Mouse (Mus musculus) neural tube, embryonic 11.5 days (tissue): ENCODE measurements around the gene Etl4. TPM values are rescaled to one million over a fixed set of nuclear protein-coding genes. Genes with fewer than 3 reads are reported as not detected.

ENCODE experiments used
- ATAC-seq: fragments of 200-750 bp; cut with Nextera tagmentation; 2 replicates; pipeline ENCODE4 v1.8.0; 2017; ENCODE audit warnings: moderate number of reproducible peaks, mild to moderate bottlenecking, moderate TSS enrichment, moderate library complexity; ENCODE audit not compliant: insufficient read depth, low FRiP score, low TSS enrichment
- DNase-seq: peaks from one replicate; pipeline ENCODE4 v3.0.0-alpha.2; 2015; ENCODE audit warnings: low spot score
- H3K27ac ChIP-seq: fragments of 300-500 bp; sonication (generic); 2 replicates; pipeline ENCODE4 v1.5.1; 2014; ENCODE audit warnings: low read depth, mild to moderate bottlenecking, low read length
- H3K27me3 ChIP-seq: fragments of 300-500 bp; sonication (generic); 2 replicates; pipeline ENCODE4 v1.6.1; 2014; ENCODE audit warnings: mild to moderate bottlenecking, low read length, mixed read lengths; ENCODE audit not compliant: control insufficient read depth, insufficient read depth
- H3K36me3 ChIP-seq: fragments of 300-500 bp; sonication (generic); 2 replicates; pipeline ENCODE4 v1.6.1; 2014; ENCODE audit warnings: mild to moderate bottlenecking, low read length, moderate library complexity, mixed read lengths; ENCODE audit not compliant: control insufficient read depth, insufficient read depth
- H3K4me1 ChIP-seq: fragments of 300-500 bp; sonication (generic); 2 replicates; pipeline ENCODE4 v1.6.1; 2014; ENCODE audit warnings: low read length, mixed read lengths; ENCODE audit not compliant: control insufficient read depth, insufficient read depth
- H3K4me2 ChIP-seq: fragments of 300-500 bp; sonication (generic); 2 replicates; pipeline ENCODE4 v1.6.1; 2014; ENCODE audit warnings: low read depth, mild to moderate bottlenecking, moderate library complexity
- H3K4me3 ChIP-seq: fragments of 300-500 bp; sonication (generic); 2 replicates; pipeline ENCODE4 v1.5.1; 2014; ENCODE audit warnings: low read depth, low read length
- H3K9ac ChIP-seq: fragments of 300-500 bp; sonication (generic); 2 replicates; pipeline ENCODE4 v1.6.1; 2014; ENCODE audit warnings: mild to moderate bottlenecking, low read length
- H3K9me3 ChIP-seq: fragments of 300-500 bp; sonication (generic); 2 replicates; pipeline ENCODE4 v1.6.1; 2016; ENCODE audit warnings: low read length; ENCODE audit not compliant: control insufficient read depth
- WGBS: fragments of 180-500 bp; shearing (Covaris S2); extraction: QIAGEN DNeasy Blood & Tissue Kit; methylation state at CpG from one replicate; pipeline ENCODE4 v1.1.7; 2014; 5-methylcytosine and 5-hydroxymethylcytosine counted together
- polyA plus RNA-seq: library from polyadenylated mRNA; unstranded; fragments of >200 nt; fragmentation: Nextera tagmentation; extraction: Ambion mirVana; gene quantifications from 2 replicates; pipeline ENCODE4 v1.2.1, GENCODE M21; 2014

Etl4 gene
- polyA plus RNA-seq, 1 experiment from 2014 or later = 19.9 TPM

DNA sequence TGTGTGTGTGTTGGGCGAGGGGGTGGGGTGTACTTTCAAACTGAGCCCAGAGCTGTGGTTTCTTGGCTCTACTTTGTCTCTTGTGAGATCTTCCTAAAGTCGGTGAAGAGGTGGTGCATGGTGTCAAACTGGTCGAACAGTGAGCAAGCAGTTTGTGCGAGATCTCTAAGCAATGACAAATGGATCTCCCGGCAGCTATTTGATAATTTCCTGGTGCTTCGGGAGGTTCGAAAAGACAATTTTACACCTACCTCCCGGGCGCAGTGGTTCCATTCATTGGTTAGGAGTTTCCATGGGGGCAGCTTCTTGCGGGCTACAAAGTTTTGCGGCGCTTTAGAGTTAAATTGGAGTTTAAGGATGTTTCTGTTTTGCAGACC is 610.5 kb downstream of the Etl4 start:
- Histone ChIP-seq H3K36me3 (no peaks in the 10 kb centered on the region), H3K9ac (peak overlapping the region; percentile 81), H3K27ac (no peak overlapping the region), H3K27me3 (no peaks in the 10 kb centered on the region), H3K4me1 (peaks cover 8% of the 10 kb centered on the region), H3K4me2 (peak overlapping the region; percentile 85), H3K9me3 (no peaks in the 10 kb centered on the region), H3K4me3 (peak overlapping the region; percentile 48)
- 0% methylated on average over 12 of the region's 12 CpGs for WGBS
- peak; percentile 53 for DNase-seq
- ATAC-seq = no peak

- Histone ChIP-seq H3K36me3 (no peaks in the 10 kb centered on the region), H3K9ac (peak overlapping the region; percentile 43), H3K27me3 (no peaks in the 10 kb centered on the region), H3K4me3 (peak overlapping the region; percentile 48), H3K4me1 (peaks cover 8% of the 10 kb centered on the region), H3K4me2 (peak overlapping the region; percentile 85), H3K9me3 (no peaks in the 10 kb centered on the region), H3K27ac (no peak overlapping the region)
- ATAC-seq (peak; percentile 64; the same call in 1 of the 2 replicates), DNase-seq (peak; percentile 29)
- WGBS = 33% methylated on average over 23 of the region's 23 CpGs
These were observed 611.3 kb downstream of the Etl4 start for GRCm38 (mm10) chr2:20520636-20521595.

GRCm38 (mm10) chr2:20521686-20522285 is 612.2 kb downstream of the Etl4 start:
- H3K4me1 ChIP-seq = peaks cover 8% of the 10 kb centered on the region
- no peaks in the 10 kb centered on the region for H3K9me3 ChIP-seq
- no peak overlapping the region for H3K9ac ChIP-seq
- DNase-seq = no peak
- no peak overlapping the region for H3K4me3 ChIP-seq
- peak overlapping the region; percentile 85; the same call in 1 of the 2 replicates for H3K4me2 ChIP-seq
- 65% methylated on average over 11 of the region's 11 CpGs for WGBS
- H3K27me3 ChIP-seq = no peaks in the 10 kb centered on the region
- no peaks in the 10 kb centered on the region for H3K36me3 ChIP-seq
- ATAC-seq = no peak
- no peak overlapping the region for H3K27ac ChIP-seq

- 82% methylated on average over 3 of the region's 3 CpGs for WGBS
- peaks cover 8% of the 10 kb centered on the region for H3K4me1 ChIP-seq
- DNase-seq = no peak
These were observed 614.1 kb downstream of the Etl4 start for GRCm38 (mm10) chr2:20523636-20524035.

GRCm38 (mm10) chr2:20525879-20526593 is 616.5 kb downstream of the Etl4 start:
- Histone ChIP-seq H3K4me3 (no peak overlapping the region), H3K36me3 (no peaks in the 10 kb centered on the region), H3K9me3 (no peaks in the 10 kb centered on the region), H3K27me3 (no peaks in the 10 kb centered on the region), H3K9ac (no peak overlapping the region), H3K4me2 (no peak overlapping the region), H3K27ac (no peak overlapping the region), H3K4me1 (peaks cover 1% of the 10 kb centered on the region)
- WGBS = 15% methylated on average over 4 of the region's 4 CpGs
- ATAC-seq (peak; percentile 12; the same call in 1 of the 2 replicates), DNase-seq (no peak)

More at GRCm38 (mm10) chr2:20523636-20524035, 614.1 kb downstream of the Etl4 start:
- Histone ChIP-seq H3K27me3 (no peaks in the 10 kb centered on the region), H3K4me2 (no peak overlapping the region), H3K4me3 (no peak overlapping the region), H3K9me3 (no peaks in the 10 kb centered on the region), H3K9ac (no peak overlapping the region), H3K36me3 (no peaks in the 10 kb centered on the region), H3K27ac (no peak overlapping the region)
- ATAC-seq = no peak

DNA sequence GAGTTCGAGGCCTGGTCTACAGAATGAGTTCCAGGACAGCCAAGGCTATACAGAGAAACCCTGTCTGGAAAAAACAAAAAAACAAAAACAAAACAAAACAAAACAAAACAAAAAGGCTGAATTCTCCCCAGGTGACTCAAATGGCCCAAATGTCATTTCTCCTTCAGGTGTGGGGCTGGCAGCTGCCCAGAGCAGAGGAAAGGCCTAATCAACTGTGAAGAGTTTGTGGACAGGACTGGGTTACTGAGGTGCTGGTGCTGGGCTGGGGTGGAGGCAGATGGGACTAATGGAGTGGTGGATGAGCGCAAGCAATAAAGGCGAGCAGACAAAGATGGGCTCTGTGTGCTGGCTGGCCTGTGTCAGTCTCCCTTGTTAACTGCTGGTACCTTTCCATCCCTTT is 617.3 kb downstream of the Etl4 start:
- 89% methylated on average over 3 of the region's 3 CpGs for WGBS
- no peaks in the 10 kb centered on the region for H3K27me3 ChIP-seq
- no peak overlapping the region for H3K27ac ChIP-seq
- H3K4me1 ChIP-seq = no peaks in the 10 kb centered on the region
- no peak for ATAC-seq
- H3K9ac ChIP-seq = no peak overlapping the region
- H3K4me3 ChIP-seq = no peak overlapping the region
- no peaks in the 10 kb centered on the region for H3K9me3 ChIP-seq
- H3K4me2 ChIP-seq = no peak overlapping the region
- no peaks in the 10 kb centered on the region for H3K36me3 ChIP-seq
- DNase-seq = no peak

DNA sequence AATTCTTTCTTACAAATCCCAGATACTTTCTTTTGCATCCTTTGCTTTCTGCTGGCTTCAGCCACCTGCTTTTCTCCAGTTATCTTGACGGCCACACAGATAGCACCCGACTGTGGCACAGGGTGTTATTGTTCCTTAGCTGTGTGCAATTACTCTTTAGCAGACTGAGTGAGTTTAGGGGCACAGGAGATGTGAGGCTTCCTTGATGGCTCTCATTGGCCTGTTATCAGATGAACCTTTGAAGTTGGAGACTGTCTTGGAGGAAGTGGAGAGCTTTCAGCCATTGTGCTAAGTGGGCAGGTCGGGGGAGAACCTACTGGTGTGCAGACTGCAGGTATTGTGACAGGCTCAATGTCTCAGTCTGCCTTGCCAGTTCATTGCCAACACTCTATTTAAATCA is 623.0 kb downstream of the Etl4 start:
- no peaks in the 10 kb centered on the region for H3K27me3 ChIP-seq
- no peak overlapping the region for H3K27ac ChIP-seq
- no peak overlapping the region for H3K4me3 ChIP-seq
- ATAC-seq (no peak), DNase-seq (no peak)
- no peaks in the 10 kb centered on the region for H3K36me3 ChIP-seq
- H3K9ac ChIP-seq = no peak overlapping the region
- H3K4me1 ChIP-seq = no peaks in the 10 kb centered on the region
- no peak overlapping the region for H3K4me2 ChIP-seq
- no peaks in the 10 kb centered on the region for H3K9me3 ChIP-seq
- 40% methylated on average over 3 of the region's 3 CpGs for WGBS

DNA sequence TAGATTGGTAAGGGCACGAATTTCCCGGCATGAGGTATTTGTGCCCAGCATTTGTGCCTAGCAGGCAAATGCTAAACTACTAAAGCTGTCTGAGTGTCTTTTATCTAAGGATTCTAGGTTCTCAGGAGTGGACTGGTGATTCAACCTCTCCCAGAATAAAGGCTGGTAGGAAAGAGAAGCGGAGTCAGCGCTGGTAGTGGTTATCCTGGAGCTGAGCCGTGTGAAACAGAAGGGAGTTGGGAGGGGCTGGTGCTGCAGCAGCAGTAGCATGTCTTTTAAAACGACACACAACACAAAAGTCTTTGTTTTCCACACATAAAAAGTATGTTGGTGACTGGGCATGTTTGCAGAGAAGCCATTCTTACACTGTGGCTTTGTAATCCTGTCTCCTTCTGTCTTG is 628.2 kb downstream of the Etl4 start:
- Histone ChIP-seq H3K27me3 (no peaks in the 10 kb centered on the region), H3K4me1 (no peaks in the 10 kb centered on the region), H3K4me3 (no peak overlapping the region), H3K27ac (no peak overlapping the region), H3K4me2 (no peak overlapping the region), H3K9me3 (no peaks in the 10 kb centered on the region), H3K9ac (no peak overlapping the region), H3K36me3 (no peaks in the 10 kb centered on the region)
- DNase-seq (no peak), ATAC-seq (no peak)
- WGBS = 70% methylated on average over 6 of the region's 6 CpGs
